14 mouse cellular contexts compared by ENCODE assay signal in genomic region chr10:29142556-29143105, GRCm38 (mm10). TPM values are rescaled to one million over a fixed set of nuclear protein-coding genes. Genes with fewer than 3 reads are reported as not detected.
DNase-seq lines count a peak whose midpoint lies in the region; ATAC-seq lines count a peak whose summit lies in the region.
"Had no signal": no experiment of that assay in that cellular context is flagged by ENCODE, and none has a peak within 500 bp of the region (broad histone marks: within the 10 kb centered on the region; RNA-seq: fewer than 3 reads in every experiment).

No protein-coding gene starts in this region.

- H3K4me1 ChIP-seq in embryonic facial prominence, embryonic 10.5 days: peaks cover 23% of the 10 kb centered on the region
- peaks cover 7% of the 10 kb centered on the region for H3K4me1 ChIP-seq in hindbrain, embryonic 12.5 days
- H3K4me1 ChIP-seq in midbrain, embryonic 16.5 days (ENCODE audit: control insufficient read depth, insufficient read depth, low read length): peaks cover 14% of the 10 kb centered on the region

- peak; percentile 17 for DNase-seq in MN1 (ENCODE audit: low spot score)
- peak; percentile 13 for DNase-seq in embryonic facial prominence, embryonic 10.5 days (ENCODE audit: low spot score)
- DNase-seq in testis, postnatal 14 days (ENCODE audit: low spot score): no peak
- DNase-seq in urinary bladder, postnatal 10 days (ENCODE audit: low spot score): no peak
- no peak for DNase-seq in frontal cortex, postnatal 14 days (ENCODE audit: low spot score in 2 of 2)
- DNase-seq: kidney, postnatal 25 days; lung, postnatal 4 days; thymus, adult 2 months had no signal

- no peak for ATAC-seq in hindbrain, embryonic 12.5 days (ENCODE audit: low FRiP score)
- ATAC-seq in midbrain, embryonic 16.5 days: no peak
- no peak for ATAC-seq in cerebellum, adult (ENCODE audit: insufficient number of reproducible peaks, low FRiP score, low TSS enrichment)
- ATAC-seq: inflammation-experienced regulatory T-cells, adult 6 months had no signal

- peak overlapping the region; percentile 86 for H3K4me2 ChIP-seq in hindbrain, embryonic 12.5 days (replicated peaks)
- H3K4me2 ChIP-seq in midbrain, embryonic 16.5 days (ENCODE audit: low read length): peak overlapping the region; percentile 70

- H3K9ac ChIP-seq in hindbrain, embryonic 12.5 days: peak overlapping the region; percentile 29; the same call in 1 of the 2 replicates
- peak overlapping the region; percentile 59 for H3K9ac ChIP-seq in midbrain, embryonic 16.5 days (ENCODE audit: low read depth, low read length)

- peak overlapping the region; percentile 72 for H3K4me3 ChIP-seq in embryonic facial prominence, embryonic 10.5 days
- 0 out of 2 replicates have a peak overlapping the region, but pooled peaks have one; percentile 18 for H3K4me3 ChIP-seq in hindbrain, embryonic 12.5 days
- H3K4me3 ChIP-seq in midbrain, embryonic 16.5 days (ENCODE audit: low read depth, low read length): peak overlapping the region; percentile 95

- no peaks in the 10 kb centered on the region for H3K36me3 ChIP-seq in embryonic facial prominence, embryonic 10.5 days (replicated peaks)
- H3K36me3 ChIP-seq in hindbrain, embryonic 12.5 days: no peaks in the 10 kb centered on the region
- H3K36me3 ChIP-seq in midbrain, embryonic 16.5 days (ENCODE audit: control insufficient read depth, insufficient read depth, low read length): no peaks in the 10 kb centered on the region

- peaks cover 42% of the 10 kb centered on the region for H3K27me3 ChIP-seq in embryonic facial prominence, embryonic 10.5 days (replicated peaks; ENCODE audit: low read depth, poor library complexity, severe bottlenecking)
- no peaks in the 10 kb centered on the region; the same call in 1 of the 2 replicates for H3K27me3 ChIP-seq in hindbrain, embryonic 12.5 days
- H3K27me3 ChIP-seq in midbrain, embryonic 16.5 days (ENCODE audit: control insufficient read depth, insufficient read depth, low read depth, low read length): no peaks in the 10 kb centered on the region

- H3K27ac ChIP-seq in embryonic facial prominence, embryonic 10.5 days (replicated peaks): peak overlapping the region; percentile 86; the same call in 1 of the 2 replicates
- no peak overlapping the region for H3K27ac ChIP-seq in hindbrain, embryonic 12.5 days
- H3K27ac ChIP-seq in midbrain, embryonic 16.5 days (ENCODE audit: low read length): peak overlapping the region; percentile 84

- no peaks in the 10 kb centered on the region for H3K9me3 ChIP-seq in embryonic facial prominence, embryonic 10.5 days
- no peaks in the 10 kb centered on the region for H3K9me3 ChIP-seq in hindbrain, embryonic 12.5 days (replicated peaks)
- H3K9me3 ChIP-seq in midbrain, embryonic 16.5 days (replicated peaks; ENCODE audit: control insufficient read depth, low read length, poor library complexity, severe bottlenecking): no peaks in the 10 kb centered on the region

- 30% methylated on average over 7 of the region's 7 CpGs for WGBS in embryonic facial prominence, embryonic 10.5 days
- 32% methylated on average over 7 of the region's 7 CpGs for WGBS in hindbrain, embryonic 12.5 days
- WGBS in midbrain, embryonic 16.5 days: 28% methylated on average over 7 of the region's 7 CpGs

RNA-seq across cellular contexts. Expression of gene Soga3, which starts 1.0 kb away (rescaled TPM):
- polyA plus RNA-seq in embryonic facial prominence, embryonic 10.5 days (2016; fragmentation: Nextera tagmentation; extraction: Ambion mirVana): 6.3 and 7.8 TPM in 2 replicates
- polyA plus RNA-seq in hindbrain, embryonic 12.5 days (2016; fragmentation: Nextera tagmentation; extraction: Ambion mirVana): 72.8 and 90.4 TPM in 2 replicates
- 124 and 138 TPM in 2 replicates for polyA plus RNA-seq in midbrain, embryonic 16.5 days (2015; fragmentation: Nextera tagmentation; extraction: Ambion mirVana)
- polyA plus RNA-seq: inflammation-experienced regulatory T-cells, adult 6 months; liver, adult 2 months; spleen, adult 2 months had no signal

RNA-seq across cellular contexts. Expression of gene Gm49353, which starts 56.1 kb away (rescaled TPM):
- polyA plus RNA-seq in embryonic facial prominence, embryonic 10.5 days (2016; fragmentation: Nextera tagmentation; extraction: Ambion mirVana): 0.35 TPM in 1 of 2 replicates, not detected in the other
- 5.2 and 6.7 TPM in 2 replicates for polyA plus RNA-seq in hindbrain, embryonic 12.5 days (2016; fragmentation: Nextera tagmentation; extraction: Ambion mirVana)
- 10.6 and 15.6 TPM in 2 replicates for polyA plus RNA-seq in midbrain, embryonic 16.5 days (2015; fragmentation: Nextera tagmentation; extraction: Ambion mirVana)
- polyA plus RNA-seq: inflammation-experienced regulatory T-cells, adult 6 months; liver, adult 2 months; spleen, adult 2 months; thymus, adult 2 months had no signal

Comparison
In these comparisons a context has a peak if more than half of its experiments do, and no peak if none do; other contexts are left out.
1. DNase-seq: peak in MN1 (single experiment) and embryonic facial prominence, embryonic 10.5 days (single experiment); none in testis, postnatal 14 days (single experiment), urinary bladder, postnatal 10 days (single experiment) and frontal cortex, postnatal 14 days (0 of 2).
2. H3K4me3 ChIP-seq: peak in every context shown above with its lines; median percentile 95 in midbrain, embryonic 16.5 days; 72 in embryonic facial prominence, embryonic 10.5 days; 18 in hindbrain, embryonic 12.5 days.